Mouse (Mus musculus) embryonic facial prominence, embryonic 10.5 days (tissue): ENCODE data around the gene Acvr1. TPM values are rescaled to one million over a fixed set of nuclear protein-coding genes. Genes with fewer than 3 reads are reported as not detected.

Experiments used
- DNase-seq: peaks from one replicate; pipeline ENCODE4 v3.0.0-alpha.2; 2017; ENCODE audit warnings: low spot score
- H3K27ac ChIP-seq: fragments of 300-500 bp; sonication (generic); replicated peaks from 2 replicates; pipeline ENCODE4 v1.5.1; 2016; ENCODE audit warnings: mild to moderate bottlenecking
- H3K27me3 ChIP-seq: fragments of 300-500 bp; sonication (generic); replicated peaks from 2 replicates; pipeline ENCODE4 v1.6.1; 2016; ENCODE audit warnings: low read depth, mild to moderate bottlenecking; ENCODE audit not compliant: poor library complexity, severe bottlenecking
- H3K36me3 ChIP-seq: fragments of 300-500 bp; sonication (generic); replicated peaks from 2 replicates; pipeline ENCODE4 v1.6.1; 2016; ENCODE audit warnings: mild to moderate bottlenecking, moderate library complexity
- H3K4me1 ChIP-seq: fragments of 300-500 bp; sonication (generic); 2 replicates; pipeline ENCODE4 v1.6.1; 2016
- H3K4me3 ChIP-seq: fragments of 300-500 bp; sonication (generic); 2 replicates; pipeline ENCODE4 v1.5.1; 2016; ENCODE audit warnings: mild to moderate bottlenecking, moderate library complexity
- H3K9me3 ChIP-seq: fragments of 300-500 bp; sonication (generic); 2 replicates; pipeline ENCODE4 v1.6.1; 2016; ENCODE audit warnings: mild to moderate bottlenecking
- WGBS: fragments of 180-500 bp; shearing (Covaris S2); methylation state at CpG from one replicate; pipeline ENCODE4 v1.1.7; 2016; 5-methylcytosine and 5-hydroxymethylcytosine counted together
- polyA plus RNA-seq: library from polyadenylated mRNA; unstranded; fragments of >200 nt; fragmentation: Nextera tagmentation; extraction: Ambion mirVana; gene quantifications from 2 replicates; pipeline ENCODE4 v1.2.1, GENCODE M21; 2016

The Acvr1 gene
- polyA plus RNA-seq, 1 experiment from 2014 or later: 4.3 TPM

GRCm38 (mm10) chr2:58447001-58447400 lies 120.0 kb downstream of the Acvr1 start:
- Histone ChIP-seq H3K27me3 (no peaks in the 10 kb centered on the region), H3K4me3 (no peak overlapping the region), H3K9me3 (no peaks in the 10 kb centered on the region), H3K27ac (no peak overlapping the region), H3K36me3 (peaks cover 32% of the 10 kb centered on the region), H3K4me1 (no peaks in the 10 kb centered on the region)
- 95% methylated on average over 15 of the region's 15 CpGs for WGBS
- DNase-seq: no peak

- H3K4me1 ChIP-seq: no peaks in the 10 kb centered on the region
- H3K36me3 ChIP-seq: peaks cover 33% of the 10 kb centered on the region
- WGBS: 86% methylated on average over 4 of the region's 4 CpGs
- no peaks in the 10 kb centered on the region for H3K9me3 ChIP-seq
- no peak overlapping the region for H3K27ac ChIP-seq
- DNase-seq: no peak
- H3K4me3 ChIP-seq: no peak overlapping the region
- H3K27me3 ChIP-seq: no peaks in the 10 kb centered on the region
Measured at GRCm38 (mm10) chr2:58443163-58443562, 123.8 kb downstream of the Acvr1 start.

DNA sequence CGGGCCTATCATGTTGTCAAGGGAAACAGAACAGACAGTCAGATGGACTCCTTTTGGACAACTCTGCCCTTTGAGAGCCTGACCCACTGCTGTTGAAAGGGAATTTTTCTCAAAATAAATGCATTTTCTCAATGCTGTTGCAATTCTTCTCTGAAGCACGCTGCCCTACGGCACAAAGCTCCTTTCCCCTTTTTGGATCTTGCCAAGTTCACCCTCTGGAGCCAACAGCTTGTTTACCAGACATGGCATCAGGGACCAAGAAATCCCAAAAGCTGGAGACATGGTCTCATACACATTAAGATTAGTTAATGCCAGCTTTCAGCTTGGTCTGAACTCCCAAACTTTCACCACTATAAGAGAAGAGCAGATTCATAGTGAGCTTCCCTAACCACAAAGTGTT lies 130.0 kb downstream of the Acvr1 start:
- no peaks in the 10 kb centered on the region for H3K4me1 ChIP-seq
- 87% methylated on average over 3 of the region's 3 CpGs for WGBS
- no peak overlapping the region for H3K4me3 ChIP-seq
- no peaks in the 10 kb centered on the region for H3K9me3 ChIP-seq
- DNase-seq: no peak
- H3K36me3 ChIP-seq: 0 out of 2 replicates have a peak, but pooled peaks cover 4% of the 10 kb centered on the region
- no peaks in the 10 kb centered on the region for H3K27me3 ChIP-seq
- H3K27ac ChIP-seq: no peak overlapping the region

DNA sequence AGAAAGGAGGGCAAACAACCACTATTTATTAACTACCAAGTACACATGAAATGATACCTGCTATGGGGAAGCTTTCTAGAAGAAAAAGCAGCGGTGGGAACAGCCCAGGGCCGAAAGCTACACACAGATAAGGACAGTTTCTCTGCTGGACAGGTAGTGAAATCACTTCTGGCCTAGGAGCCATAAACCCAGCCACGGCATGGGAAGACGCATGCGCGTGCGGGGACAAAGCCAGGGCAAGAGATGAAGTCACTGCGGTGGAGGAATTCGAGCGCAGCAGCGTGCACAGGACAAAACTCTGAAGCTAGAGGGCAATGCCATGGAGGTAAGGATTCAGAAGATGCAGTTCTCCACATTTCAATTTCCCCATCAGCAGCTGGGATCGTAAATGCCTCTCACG lies 131.4 kb downstream of the Acvr1 start:
- no peak for DNase-seq
- Histone ChIP-seq H3K27ac (no peak overlapping the region), H3K9me3 (no peaks in the 10 kb centered on the region), H3K36me3 (0 out of 2 replicates have a peak, but pooled peaks cover 4% of the 10 kb centered on the region), H3K27me3 (no peaks in the 10 kb centered on the region), H3K4me3 (no peak overlapping the region), H3K4me1 (no peaks in the 10 kb centered on the region)
- WGBS: 92% methylated on average over 13 of the region's 13 CpGs

DNA sequence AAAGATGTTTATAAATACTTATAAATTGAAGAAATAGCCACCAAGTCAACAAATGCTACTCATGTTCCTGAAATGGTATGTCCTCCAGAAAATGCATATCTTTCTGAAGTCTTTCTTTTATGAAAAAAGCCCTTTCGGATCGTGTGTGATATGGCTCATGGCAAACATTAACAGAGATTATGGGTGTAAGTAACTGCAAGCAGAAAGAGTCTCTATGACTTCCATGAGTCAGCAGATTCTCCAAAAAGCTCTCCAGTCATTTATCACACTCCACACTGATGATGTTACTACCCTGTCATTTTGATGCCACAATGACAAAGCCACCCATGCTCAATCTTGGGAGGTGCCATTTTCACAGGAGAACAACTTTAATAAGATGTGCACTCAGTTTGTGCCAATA lies 132.5 kb downstream of the Acvr1 start:
- H3K27ac ChIP-seq: no peak overlapping the region
- H3K4me1 ChIP-seq: no peaks in the 10 kb centered on the region
- 89% methylated on average over 2 of the region's 2 CpGs for WGBS
- no peak overlapping the region for H3K4me3 ChIP-seq
- DNase-seq: no peak
- no peaks in the 10 kb centered on the region for H3K9me3 ChIP-seq
- H3K36me3 ChIP-seq: 0 out of 2 replicates have a peak, but pooled peaks cover 4% of the 10 kb centered on the region
- H3K27me3 ChIP-seq: no peaks in the 10 kb centered on the region

GRCm38 (mm10) chr2:58433317-58433716 lies 133.6 kb downstream of the Acvr1 start:
- 89% methylated on average over 2 of the region's 2 CpGs for WGBS

DNA sequence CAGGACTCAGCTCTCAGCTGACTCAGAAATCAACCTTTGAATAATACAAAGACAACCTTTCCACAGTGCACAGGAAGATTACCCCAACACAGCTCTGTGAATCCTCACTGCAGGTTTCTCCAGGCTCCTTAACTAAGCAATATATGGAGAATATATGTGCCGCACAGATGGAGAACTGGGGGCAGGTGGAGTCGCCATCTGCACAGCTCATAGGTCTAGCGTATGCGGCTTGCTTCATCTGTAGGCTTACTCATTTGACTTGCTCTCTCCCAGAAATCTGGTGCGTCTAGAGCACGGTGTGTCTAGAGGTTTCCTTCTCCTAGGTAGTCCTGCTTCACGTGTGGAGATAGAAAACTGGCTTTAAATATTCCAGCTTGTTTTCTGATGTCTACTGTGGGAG lies 134.7 kb downstream of the Acvr1 start:
- DNase-seq: no peak
- H3K27me3 ChIP-seq: no peaks in the 10 kb centered on the region
- WGBS: 94% methylated on average over 7 of the region's 7 CpGs
- no peak overlapping the region for H3K27ac ChIP-seq
- H3K9me3 ChIP-seq: no peaks in the 10 kb centered on the region
- H3K36me3 ChIP-seq: no peaks in the 10 kb centered on the region
- no peak overlapping the region for H3K4me3 ChIP-seq
- no peaks in the 10 kb centered on the region for H3K4me1 ChIP-seq

More at GRCm38 (mm10) chr2:58433317-58433716, 133.6 kb downstream of the Acvr1 start:
- Histone ChIP-seq H3K27me3 (no peaks in the 10 kb centered on the region), H3K27ac (no peak overlapping the region), H3K4me3 (no peak overlapping the region), H3K36me3 (no peaks in the 10 kb centered on the region), H3K9me3 (no peaks in the 10 kb centered on the region), H3K4me1 (no peaks in the 10 kb centered on the region)
- DNase-seq: no peak

DNA sequence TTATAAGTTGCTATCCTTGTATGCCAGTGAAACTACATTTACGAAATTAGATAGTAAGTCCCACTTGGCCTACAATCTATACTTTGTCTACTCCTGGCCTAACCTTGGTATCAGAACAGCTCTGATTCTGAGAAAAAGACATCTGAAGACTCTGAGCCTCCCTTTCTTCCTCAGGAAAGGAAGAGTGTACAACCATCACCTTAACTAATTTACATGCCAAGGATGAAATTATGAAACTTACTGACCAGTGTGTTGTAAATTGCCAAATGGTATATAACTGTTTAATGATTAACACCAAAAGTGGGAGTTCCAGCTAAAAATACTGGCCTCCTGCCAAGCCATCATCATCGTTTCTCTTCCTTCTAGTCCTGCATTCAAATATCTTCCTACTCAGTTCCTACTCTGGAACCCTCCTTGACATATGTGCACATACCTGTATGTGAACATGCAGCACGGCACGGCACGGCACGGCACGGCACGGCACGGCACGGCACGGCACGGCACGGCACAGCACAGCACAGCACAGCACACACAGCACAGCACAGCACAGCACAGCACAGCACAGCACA lies 141.4 kb downstream of the Acvr1 start:
- no peaks in the 10 kb centered on the region for H3K9me3 ChIP-seq
- no peak overlapping the region for H3K4me3 ChIP-seq
- no peaks in the 10 kb centered on the region for H3K36me3 ChIP-seq
- H3K4me1 ChIP-seq: no peaks in the 10 kb centered on the region
- DNase-seq: no peak
- no peaks in the 10 kb centered on the region for H3K27me3 ChIP-seq
- no peak overlapping the region for H3K27ac ChIP-seq
- WGBS: 95% methylated on average over 13 of the region's 13 CpGs

GRCm38 (mm10) chr2:58423319-58423718 lies 143.6 kb downstream of the Acvr1 start:
- WGBS: 87% methylated on average over 5 of the region's 5 CpGs
- Histone ChIP-seq H3K27me3 (no peaks in the 10 kb centered on the region), H3K4me3 (no peak overlapping the region), H3K36me3 (no peaks in the 10 kb centered on the region), H3K4me1 (no peaks in the 10 kb centered on the region), H3K9me3 (no peaks in the 10 kb centered on the region), H3K27ac (no peak overlapping the region)
- DNase-seq: no peak

DNA sequence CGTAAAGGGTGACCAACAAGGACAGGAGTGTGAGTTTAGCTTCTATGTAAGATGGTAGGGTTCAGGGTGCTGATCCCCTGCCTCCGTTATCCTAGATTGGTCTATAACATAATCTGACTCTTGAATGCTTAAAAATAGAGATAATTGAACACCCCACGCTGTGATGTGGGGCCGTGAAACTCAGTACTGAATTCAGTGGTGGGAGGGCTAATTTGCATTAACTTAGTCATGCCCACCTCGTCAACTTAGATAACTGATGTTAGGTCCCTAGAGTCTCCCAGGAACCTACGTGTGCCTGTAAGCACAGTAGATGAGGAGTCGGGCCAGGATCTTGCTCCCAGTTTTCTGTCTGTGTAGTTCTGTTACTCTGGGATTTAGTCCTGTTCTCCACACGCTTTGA lies 147.4 kb downstream of the Acvr1 start:
- WGBS: 88% methylated on average over 8 of the region's 8 CpGs
- H3K9me3 ChIP-seq: no peaks in the 10 kb centered on the region
- no peak overlapping the region for H3K27ac ChIP-seq
- H3K4me3 ChIP-seq: no peak overlapping the region
- no peak for DNase-seq
- no peaks in the 10 kb centered on the region for H3K27me3 ChIP-seq
- H3K36me3 ChIP-seq: no peaks in the 10 kb centered on the region
- no peaks in the 10 kb centered on the region for H3K4me1 ChIP-seq

DNA sequence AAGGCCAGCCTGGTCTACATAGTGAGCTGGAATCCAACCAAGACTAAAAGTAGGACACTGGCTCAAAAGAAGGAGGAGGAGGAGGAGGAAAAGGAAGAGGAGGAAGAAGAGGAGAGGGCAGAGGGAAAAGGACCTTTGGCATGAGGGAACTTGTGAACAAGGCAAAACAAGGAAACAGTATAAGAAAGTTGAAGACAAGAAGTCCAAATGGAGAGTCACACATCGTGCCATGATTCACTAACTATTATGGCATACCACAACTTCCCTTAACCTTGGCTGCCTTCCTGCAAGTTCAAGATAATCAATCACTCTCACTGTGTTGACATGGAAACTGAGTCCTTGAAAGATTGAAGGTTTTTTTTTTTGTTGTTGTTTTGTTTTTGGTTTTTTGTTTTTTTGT lies 148.8 kb downstream of the Acvr1 start:
- H3K36me3 ChIP-seq: no peaks in the 10 kb centered on the region
- no peaks in the 10 kb centered on the region for H3K9me3 ChIP-seq
- no peak for DNase-seq
- no peaks in the 10 kb centered on the region for H3K4me1 ChIP-seq
- 76% methylated on average over 1 of the region's 1 CpGs for WGBS
- H3K27ac ChIP-seq: no peak overlapping the region
- no peak overlapping the region for H3K4me3 ChIP-seq
- no peaks in the 10 kb centered on the region for H3K27me3 ChIP-seq

DNA sequence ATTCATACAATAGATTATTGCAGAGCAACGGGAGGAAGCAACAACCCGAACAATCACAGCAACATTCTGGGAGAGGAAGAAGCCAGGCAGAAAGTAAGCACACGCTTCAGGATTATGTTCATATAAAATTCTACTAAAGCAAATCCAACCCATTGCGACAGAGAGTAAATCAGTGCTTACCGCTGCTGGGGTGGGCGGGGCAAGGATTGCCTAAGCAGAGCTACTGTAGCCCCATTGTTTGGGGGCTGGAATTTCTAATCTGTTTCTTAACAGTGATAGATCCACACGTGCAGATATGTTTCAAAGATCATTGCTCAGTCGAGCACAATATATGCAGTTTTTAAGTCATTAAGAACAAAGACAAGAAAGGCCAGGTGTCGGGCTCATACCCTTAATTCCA lies 149.3 kb downstream of the Acvr1 start:
- no peaks in the 10 kb centered on the region for H3K36me3 ChIP-seq
- H3K4me1 ChIP-seq: no peaks in the 10 kb centered on the region
- H3K27ac ChIP-seq: no peak overlapping the region
- WGBS: 80% methylated on average over 9 of the region's 9 CpGs
- DNase-seq: no peak
- H3K4me3 ChIP-seq: no peak overlapping the region
- no peaks in the 10 kb centered on the region for H3K9me3 ChIP-seq
- H3K27me3 ChIP-seq: no peaks in the 10 kb centered on the region

GRCm38 (mm10) chr2:58415037-58415436 lies 151.9 kb downstream of the Acvr1 start:
- Histone ChIP-seq H3K36me3 (no peaks in the 10 kb centered on the region), H3K4me3 (no peak overlapping the region), H3K27ac (no peak overlapping the region), H3K27me3 (no peaks in the 10 kb centered on the region), H3K4me1 (no peaks in the 10 kb centered on the region), H3K9me3 (no peaks in the 10 kb centered on the region)
- no peak for DNase-seq
